Mouse (Mus musculus) gastrocnemius, adult 8-10 months (tissue): Measurements from ENCODE around the gene Cox8a. TPM values are rescaled to one million over a fixed set of nuclear protein-coding genes. Genes with fewer than 3 reads are reported as not detected.

Experiments
- total RNA-seq, 4 experiments: library from RNA; stranded (reverse); gene quantifications; 2 replicates each; pipeline ENCODE4 v1.2.4; 2022

Cox8a gene
- total RNA-seq, 4 experiments from 2014 or later: 68.4 to 103 (median 82.9) TPM

Other genes starting within 250 kb of the Cox8a start
- 100 to 1,000 TPM; 144 to 194 (median 165) TPM for gene Ppp1r14b, start 242.6 kb downstream of the Cox8a start, total RNA-seq
- 10 to 100 TPM in 1 of 4 experiments, 1 to 10 TPM in 3; 7.0 to 10.9 (median 9.4) TPM for gene Plcb3, start 241.1 kb downstream of the Cox8a start, total RNA-seq
- 10 to 100 TPM in 1 of 4 experiments, 1 to 10 TPM in 3; 4.2 to 10.4 (median 5.8) TPM for gene Fkbp2, start 237.1 kb downstream of the Cox8a start, total RNA-seq
- 100 to 1,000 TPM; 167 to 187 (median 183) TPM for gene Vegfb, start 230.0 kb downstream of the Cox8a start, total RNA-seq
- gene Dnajc4, start 225.0 kb downstream of the Cox8a start, total RNA-seq: 10 to 100 TPM; 32.2 to 37.7 (median 36.4) TPM
- gene Nudt22, start 221.5 kb downstream of the Cox8a start, total RNA-seq: 10 to 100 TPM; 13.5 to 15.5 (median 15.0) TPM
- 10 to 100 TPM; 20.8 to 31.7 (median 23.7) TPM for gene Trpt1, start 221.5 kb downstream of the Cox8a start, total RNA-seq
- under 1 TPM; 0.41 to 0.94 (median 0.60) TPM for gene Fermt3, start 198.1 kb downstream of the Cox8a start, total RNA-seq
- 10 to 100 TPM; 77.9 to 86.5 (median 81.8) TPM for gene Stip1, start 177.6 kb downstream of the Cox8a start, total RNA-seq
- 100 to 1,000 TPM; 279 to 336 (median 292) TPM for gene Macrod1, start 160.8 kb downstream of the Cox8a start, total RNA-seq
- 1 to 10 TPM in 3 of 4 experiments, under 1 TPM in 1; 0.83 to 2.9 (median 1.7) TPM for gene Flrt1, start 111.9 kb downstream of the Cox8a start, total RNA-seq
- 10 to 100 TPM; 39.9 to 54.3 (median 43.5) TPM for gene Otub1, start 11.3 kb downstream of the Cox8a start, total RNA-seq
- gene Naa40, start 23.6 kb upstream of the Cox8a start, total RNA-seq: 10 to 100 TPM in 3 of 4 experiments, 1 to 10 TPM in 1; 9.2 to 12.4 (median 11.2) TPM
- gene Rcor2, start 49.7 kb upstream of the Cox8a start, total RNA-seq: 1 to 10 TPM; 1.8 to 4.2 (median 2.1) TPM
- 10 to 100 TPM; 31.8 to 40.1 (median 35.2) TPM for gene Mark2, start 124.2 kb upstream of the Cox8a start, total RNA-seq
- gene Spindoc, start 165.4 kb upstream of the Cox8a start, total RNA-seq: 1 to 10 TPM; 6.8 to 8.6 (median 7.3) TPM
- 1 to 10 TPM; 3.1 to 4.1 (median 3.8) TPM for gene 2700081O15Rik, start 200.0 kb upstream of the Cox8a start, total RNA-seq